Mouse (Mus musculus) testis, postnatal 14 days (tissue): ENCODE data around the gene Gm867.
A peak's percentile ranks its signal among the peaks of the same experiment; 100 is the strongest.

Source experiments
- DNase-seq: peaks from one replicate; pipeline ENCODE4 v3.0.0; 2021; ENCODE audit warnings: low spot score

The Gm867 gene

DNA sequence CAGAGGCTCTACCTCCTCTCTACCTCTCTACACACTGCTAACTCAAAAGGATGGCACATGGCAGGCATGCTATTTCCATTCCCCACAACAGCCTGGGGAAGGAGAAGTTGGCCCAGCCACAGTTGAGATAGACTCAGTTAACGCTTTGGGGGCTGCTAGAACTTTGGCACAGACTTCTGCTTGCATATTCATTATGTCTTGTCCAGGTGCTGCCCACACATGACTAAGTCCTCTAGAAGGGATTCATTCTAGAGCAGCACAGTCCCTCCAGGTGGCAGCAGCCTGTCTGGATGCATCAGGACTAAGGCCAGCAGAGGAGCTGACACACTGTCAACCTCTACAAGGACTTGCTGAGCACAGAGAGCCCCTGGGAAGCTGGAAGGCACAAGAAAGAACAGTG, 44.3 kb downstream of the Gm867 start:
- no peak for DNase-seq

- no peak for DNase-seq
These were observed 44.7 kb downstream of the Gm867 start for GRCm38 (mm10) chr10:75895730-75896129.

DNA sequence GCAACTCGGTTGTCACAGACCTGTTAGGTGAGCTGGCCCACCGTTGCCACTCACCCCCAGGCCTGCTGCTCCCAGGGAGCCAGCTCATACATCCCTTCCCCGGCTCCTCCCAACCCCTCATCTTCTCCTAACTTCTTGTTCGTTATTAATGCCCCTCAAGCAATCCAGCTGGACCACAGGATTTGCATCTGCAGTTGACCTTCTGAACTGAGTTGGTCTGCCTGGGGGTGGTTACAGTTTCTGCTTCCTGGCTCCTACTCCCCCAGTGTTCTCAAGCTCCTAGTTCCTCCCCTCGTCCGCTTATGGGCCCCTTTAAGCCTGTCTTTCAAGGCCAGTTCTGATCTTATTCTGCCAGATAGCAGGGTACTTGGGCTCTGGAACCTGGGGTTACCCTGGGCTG, 45.9 kb downstream of the Gm867 start:
- no peak for DNase-seq

GRCm38 (mm10) chr10:75893089-75893750, 47.3 kb downstream of the Gm867 start, which contains the start of gene Derl3:
Derl3 (plus strand) TSS chr10:75893413.
- peak; percentile 99 for DNase-seq

- DNase-seq, result no peak
These were observed 50.9 kb downstream of the Gm867 start for GRCm38 (mm10) chr10:75889406-75890153.
